Mouse (Mus musculus) adrenal gland, postnatal 14 days (tissue): Measurements from ENCODE around the gene Galnt2. TPM values are rescaled to one million over a fixed set of nuclear protein-coding genes. Genes with fewer than 3 reads are reported as not detected.

Source experiments
- DNase-seq: peaks from one replicate; pipeline ENCODE4 v3.0.0; 2021; ENCODE audit warnings: mixed read lengths
- total RNA-seq: library from RNA; stranded (reverse); gene quantifications from 2 replicates; pipeline ENCODE4 v1.2.3, GENCODE M21; 2021

Gene Galnt2
- total RNA-seq, 1 experiment from 2014 or later = 45.4 TPM

- no peak for DNase-seq
Measured at GRCm38 (mm10) chr8:124294425-124294824, 63.2 kb downstream of the Galnt2 start.

GRCm38 (mm10) chr8:124294900-124295299, 63.7 kb downstream of the Galnt2 start:
- peak; percentile 49 for DNase-seq

DNA sequence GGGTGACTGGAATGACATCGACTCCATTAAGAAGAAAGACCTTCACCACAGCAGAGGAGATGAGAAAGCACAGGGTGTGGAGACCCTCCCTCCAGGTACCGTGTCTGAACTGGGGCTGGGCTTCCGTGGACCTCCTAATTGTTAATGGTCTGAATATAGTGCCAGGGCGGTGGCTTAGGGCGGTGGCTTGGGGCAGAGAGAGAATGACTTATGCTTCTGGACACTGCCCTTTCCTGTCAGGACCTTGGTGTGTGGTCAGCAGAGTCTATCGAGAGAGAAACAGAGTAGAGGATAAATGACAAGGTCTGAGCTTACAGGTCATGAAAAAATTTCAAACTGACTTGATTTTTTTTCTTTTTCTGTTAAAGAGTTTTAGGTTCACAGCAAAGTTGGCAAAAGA, 64.2 kb downstream of the Galnt2 start:
- no peak for DNase-seq

DNA sequence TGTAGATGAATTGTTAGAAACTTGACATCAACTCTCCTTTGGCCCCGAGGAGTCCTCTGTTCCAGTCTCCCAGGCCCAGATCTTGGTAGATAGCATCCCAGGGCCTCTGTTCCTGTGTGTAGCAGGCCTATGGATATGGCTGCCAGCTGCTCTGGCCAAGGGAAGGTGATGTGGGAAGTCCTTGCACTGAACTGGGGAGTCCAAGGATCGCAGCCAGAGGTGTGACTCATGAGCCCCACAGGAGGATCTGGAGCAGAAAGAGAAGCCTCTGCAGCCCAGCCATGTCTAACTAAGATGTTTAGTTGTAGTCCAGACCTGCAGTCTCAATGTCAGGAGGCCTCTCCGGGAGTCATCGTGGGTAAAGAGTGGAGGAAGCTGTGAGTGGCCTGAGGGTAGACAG, 70.3 kb downstream of the Galnt2 start:
- DNase-seq = no peak

- no peak for DNase-seq
Measured at GRCm38 (mm10) chr8:124301935-124302555, 70.9 kb downstream of the Galnt2 start.

DNA sequence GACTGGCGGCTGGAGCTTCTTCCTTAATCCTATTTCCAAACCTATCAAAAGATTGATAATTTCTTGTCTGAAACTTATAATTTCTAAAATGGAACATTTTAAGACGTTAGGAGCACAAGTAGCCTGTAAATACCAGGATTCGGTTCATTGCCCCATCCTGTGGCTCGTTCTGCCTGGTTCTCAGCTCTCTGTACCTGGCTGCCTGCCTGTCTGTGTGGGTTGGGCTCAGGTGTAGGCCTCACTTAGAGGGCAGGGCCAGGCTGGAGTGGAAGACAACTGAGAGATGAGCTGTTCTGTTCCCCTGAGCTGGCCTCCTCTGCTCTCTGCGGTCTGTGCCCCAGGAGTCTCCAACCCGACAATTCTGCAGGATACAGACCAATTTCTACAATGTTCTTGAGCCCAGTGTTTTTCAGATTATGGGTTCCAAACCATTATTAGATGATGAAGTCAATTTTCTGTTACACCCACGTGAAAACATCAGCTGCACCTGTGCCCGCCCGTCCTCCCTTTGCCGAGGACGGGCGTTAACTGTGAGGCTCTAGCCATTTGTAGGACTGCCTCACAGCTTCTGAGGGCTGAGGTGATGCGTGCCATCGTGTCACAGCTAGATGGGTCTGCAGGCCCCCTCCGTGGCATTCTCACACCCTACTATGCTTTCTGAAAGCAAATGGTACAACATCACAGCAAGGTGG, 72.2 kb downstream of the Galnt2 start:
- DNase-seq = no peak

DNA sequence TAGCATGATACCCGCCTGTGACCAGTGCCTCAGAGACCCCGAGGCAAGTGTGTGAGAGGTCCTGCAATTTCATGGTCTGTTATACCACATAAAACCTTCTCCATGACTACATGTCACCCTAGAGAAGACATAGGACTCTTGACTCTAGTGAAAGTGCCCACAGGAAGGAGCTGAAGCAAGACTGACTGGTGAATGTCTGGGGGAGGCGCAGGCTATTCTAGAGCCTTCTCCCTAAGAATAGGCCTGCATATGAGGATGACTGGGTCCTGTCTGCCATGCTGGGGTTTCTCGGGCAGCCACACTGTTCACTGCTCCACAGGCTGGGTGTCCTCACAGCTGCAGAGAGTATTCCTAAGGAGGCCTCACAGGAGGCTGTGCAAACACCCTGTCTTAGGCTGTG, 73.0 kb downstream of the Galnt2 start:
- DNase-seq = no peak

- DNase-seq = no peak
Measured at GRCm38 (mm10) chr8:124306574-124306973, 75.4 kb downstream of the Galnt2 start.

- DNase-seq = no peak
Measured at GRCm38 (mm10) chr8:124307700-124308099, 76.5 kb downstream of the Galnt2 start.

GRCm38 (mm10) chr8:124310509-124310908, 79.3 kb downstream of the Galnt2 start:
- peak; percentile 42 for DNase-seq

- no peak for DNase-seq
Measured at GRCm38 (mm10) chr8:124311111-124311510, 79.9 kb downstream of the Galnt2 start.

- DNase-seq = no peak
Measured at GRCm38 (mm10) chr8:124311723-124312122, 80.5 kb downstream of the Galnt2 start.

- DNase-seq = peak; percentile 23
Measured at GRCm38 (mm10) chr8:124312228-124312627, 81.0 kb downstream of the Galnt2 start.

- DNase-seq = peak; percentile 42
Measured at GRCm38 (mm10) chr8:124314803-124315202, 83.6 kb downstream of the Galnt2 start.

DNA sequence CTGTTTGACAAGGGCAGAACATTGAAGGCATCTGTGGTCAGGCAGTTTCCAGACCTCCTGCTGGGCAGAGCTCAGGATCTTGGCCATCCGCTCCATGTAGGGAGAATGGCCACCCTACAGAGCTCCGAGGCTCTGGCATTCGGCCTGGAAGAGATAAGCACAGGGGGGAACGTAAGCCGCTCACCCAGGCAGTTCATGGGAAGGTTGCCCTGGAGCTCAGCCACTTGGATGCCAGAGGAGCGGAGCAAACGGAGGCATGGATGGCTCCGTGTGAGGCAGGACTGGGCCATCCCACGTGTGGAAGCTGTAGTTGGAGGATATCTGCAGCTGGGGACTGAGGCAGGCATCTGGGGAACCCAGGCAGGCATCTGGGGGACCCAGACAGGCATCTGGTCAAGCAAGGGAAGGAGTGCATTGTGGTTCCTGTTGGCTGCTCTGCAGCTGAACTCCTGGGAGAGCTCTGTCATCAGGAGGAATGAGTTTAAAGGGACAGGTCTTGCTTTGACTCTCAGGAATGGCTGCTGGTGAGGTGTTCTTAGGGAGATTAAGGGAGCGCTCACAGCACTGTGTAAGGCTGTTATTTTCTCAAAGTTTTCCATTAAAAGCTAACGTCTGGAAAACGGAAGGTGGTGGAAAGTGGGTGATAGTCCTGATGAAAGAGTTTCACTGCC, 85.4 kb downstream of the Galnt2 start:
- peak; percentile 82 for DNase-seq

GRCm38 (mm10) chr8:124317191-124317682, 86.0 kb downstream of the Galnt2 start:
- no peak for DNase-seq

- no peak for DNase-seq
Measured at GRCm38 (mm10) chr8:124317821-124318220, 86.6 kb downstream of the Galnt2 start.

- no peak for DNase-seq
Measured at GRCm38 (mm10) chr8:124318612-124319315, 87.6 kb downstream of the Galnt2 start.

- DNase-seq = no peak
Measured at GRCm38 (mm10) chr8:124319316-124319652, 88.1 kb downstream of the Galnt2 start.

- no peak for DNase-seq
Measured at GRCm38 (mm10) chr8:124321227-124321840, 90.1 kb downstream of the Galnt2 start.

GRCm38 (mm10) chr8:124323356-124323755, 92.2 kb downstream of the Galnt2 start:
- no peak for DNase-seq

GRCm38 (mm10) chr8:124328259-124328658, 97.1 kb downstream of the Galnt2 start:
- no peak for DNase-seq
